Mouse (Mus musculus) mouse embryonic stem cell (cell line): ENCODE measurements around the gene Mmp24.
"Not testable (repeated sequence)": the region's sequence is repeated elsewhere in the genome, so short reads cannot be mapped to it uniquely, and the experiment has no call there.

ENCODE experiments used
- in situ Hi-C, 2 experiments: fragments of 300-500 bp; cut with MboI; formaldehyde crosslinking; loops; 1 replicate in 1 of 2; 3 replicates in 1 of 2; pipeline ENCODE4 v1.14.3; 2019 to 2020; ENCODE audit warnings: low sequenced_read_pairs in 2 of 2, low pct_unique_long_range_greater_than_20kb in 1 of 2, mixed read lengths in 1 of 2; ENCODE audit not compliant: unreplicated experiment in 1 of 2

Gene Mmp24

GRCm38 (mm10) chr2:155774927-155775684 lies at the start of gene Mmp24:
Gene Mmp24, plus strand, starts transcription at chr2:155775342.
- in situ Hi-C loops, result loop anchor here in 1 of 2 experiments (25.0 kb wide), 1 partner anchor 113 kb away; no protein-coding TSS in a partner anchor

GRCm38 (mm10) chr2:155726302-155726701 lies 48.8 kb upstream of the Mmp24 start:
- in situ Hi-C loops, result no loop called here

GRCm38 (mm10) chr2:155727764-155728395 lies 47.3 kb upstream of the Mmp24 start:
- in situ Hi-C loops, result no loop called here

- in situ Hi-C loops, result no loop called here
These were observed 46.4 kb upstream of the Mmp24 start for GRCm38 (mm10) chr2:155728742-155729141.

- in situ Hi-C loops, result no loop called here
These were observed 45.9 kb upstream of the Mmp24 start, which contains the start of gene Edem2 for GRCm38 (mm10) chr2:155729158-155729645. Gene Edem2, minus strand, starts transcription at chr2:155729475.

GRCm38 (mm10) chr2:155735080-155735479 lies 40.1 kb upstream of the Mmp24 start:
- in situ Hi-C loops, result no loop called here

GRCm38 (mm10) chr2:155735766-155736165 lies 39.4 kb upstream of the Mmp24 start, which contains the start of gene Gm17581:
Gene Gm17581, minus strand, starts transcription at chr2:155735866.
- in situ Hi-C loops, result not testable (repeated sequence)

DNA sequence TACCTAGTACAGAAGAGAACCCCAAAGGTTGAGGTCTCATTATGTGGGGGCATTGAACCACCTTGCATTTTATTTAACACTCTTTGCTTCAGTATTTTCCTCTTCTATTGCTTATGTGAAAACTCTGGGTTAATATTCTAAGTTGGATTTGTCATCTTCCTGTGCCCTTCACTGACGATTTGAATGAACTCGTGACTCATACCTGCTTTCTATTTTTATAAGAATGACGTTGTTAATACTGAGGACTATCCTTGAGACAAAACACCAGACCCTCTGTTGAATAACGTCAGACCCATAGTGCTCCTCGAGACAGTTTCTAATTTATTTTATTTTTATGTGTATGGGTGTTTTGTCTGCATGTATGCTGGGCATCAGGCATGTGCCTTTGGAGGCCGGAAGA lies 38.2 kb upstream of the Mmp24 start:
- in situ Hi-C loops, result no loop called here

DNA sequence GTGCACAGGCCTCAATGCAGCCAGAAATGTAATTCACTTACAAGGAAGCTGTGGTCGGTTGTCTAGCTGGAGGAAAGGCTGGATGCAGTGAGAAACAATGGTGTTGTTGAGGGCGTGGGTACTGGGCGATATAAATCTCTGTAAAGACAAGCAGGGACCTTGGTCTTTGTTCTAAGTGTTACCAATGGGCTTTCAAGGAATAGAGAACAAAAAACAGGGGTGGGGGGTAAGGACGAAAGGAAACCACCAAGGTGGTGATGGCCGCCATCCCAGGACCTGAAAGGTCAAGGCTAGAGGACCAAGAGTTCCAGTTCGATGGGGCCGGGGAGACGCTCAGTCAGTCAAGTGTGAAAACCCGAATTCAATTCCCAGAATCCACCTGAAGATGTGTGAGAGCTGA lies 37.3 kb upstream of the Mmp24 start:
- in situ Hi-C loops, result no loop called here

- in situ Hi-C loops, result no loop called here
These were observed 32.9 kb upstream of the Mmp24 start for GRCm38 (mm10) chr2:155742211-155742610.

GRCm38 (mm10) chr2:155742931-155743337 lies 32.2 kb upstream of the Mmp24 start:
- in situ Hi-C loops, result no loop called here

DNA sequence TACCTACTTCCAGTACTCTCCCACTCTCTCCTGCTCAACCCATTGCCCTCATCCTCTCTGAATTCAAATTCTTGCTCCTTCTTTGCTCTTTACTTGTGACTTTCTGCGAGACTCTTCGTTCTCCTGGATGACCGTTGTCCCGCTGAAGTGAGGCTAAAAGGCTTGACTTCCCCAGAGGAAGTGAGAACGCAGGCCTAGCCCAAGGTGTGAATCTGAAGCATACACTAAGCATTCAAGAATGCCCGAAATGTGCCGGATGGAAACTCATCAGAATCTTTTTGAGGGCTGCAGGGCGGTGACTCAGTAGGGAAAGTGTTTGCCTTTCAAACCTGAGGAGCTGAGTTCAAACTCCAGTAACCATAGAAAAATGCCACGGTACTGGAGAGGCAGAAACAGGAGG lies 31.8 kb upstream of the Mmp24 start:
- in situ Hi-C loops, result no loop called here

- in situ Hi-C loops, result no loop called here
These were observed 29.7 kb upstream of the Mmp24 start for GRCm38 (mm10) chr2:155745487-155745886.

DNA sequence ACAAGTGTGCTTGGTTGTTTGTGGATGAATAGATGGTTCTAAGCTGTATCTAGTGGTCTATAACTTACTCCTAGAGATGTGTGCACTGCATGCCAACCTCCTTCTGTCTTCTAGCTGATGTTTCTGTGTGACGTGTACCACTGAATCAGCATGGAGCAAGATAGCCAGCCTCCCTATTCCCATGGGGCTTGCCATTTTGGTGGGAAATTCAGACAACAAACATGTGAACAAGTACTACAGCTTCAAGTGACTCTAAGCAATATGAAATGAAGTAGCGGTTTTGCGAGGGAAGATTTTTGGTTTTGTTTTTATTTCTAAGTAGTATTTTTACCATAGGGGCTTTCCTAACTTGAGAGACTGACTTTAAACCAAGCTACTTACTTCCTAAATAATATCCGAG lies 25.7 kb upstream of the Mmp24 start:
- in situ Hi-C loops, result no loop called here

- in situ Hi-C loops, result loop anchor here (10.0 to 25.0 kb wide), 3 partner anchors 66 to 236 kb away; partner anchors contain the start of genes Acss2 (in 2 of the 2) and Ggt7 (in 2 of the 2)
These were observed 23.9 kb upstream of the Mmp24 start, which contains the start of gene Procr for GRCm38 (mm10) chr2:155751014-155751786. Gene Procr, plus strand, starts transcription at chr2:155751117.

DNA sequence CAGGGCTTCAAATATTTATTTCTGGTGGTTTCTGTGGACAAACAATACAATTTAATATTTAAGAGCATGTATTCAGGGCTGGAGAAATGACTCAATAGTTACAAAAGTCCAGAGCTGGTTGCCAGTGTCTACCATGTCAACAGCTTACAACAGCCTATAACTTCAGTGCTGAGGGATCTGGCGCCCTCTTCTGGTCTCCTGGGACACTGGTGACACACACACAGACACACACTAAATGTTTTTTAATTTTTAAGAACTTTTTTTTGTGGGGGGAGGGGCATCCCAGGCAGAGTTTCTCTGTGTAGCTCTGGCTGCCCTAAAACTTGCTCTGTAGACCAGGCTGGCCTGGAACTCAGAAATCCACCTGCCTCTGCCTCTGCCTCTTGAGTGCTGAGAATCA lies 19.4 kb upstream of the Mmp24 start:
- in situ Hi-C loops, result loop anchor here (5.0 to 25.0 kb wide), 4 partner anchors 71 to 241 kb away; partner anchors contain the start of genes Acss2 (in 2 of the 2) and Ggt7 (in 2 of the 2)

DNA sequence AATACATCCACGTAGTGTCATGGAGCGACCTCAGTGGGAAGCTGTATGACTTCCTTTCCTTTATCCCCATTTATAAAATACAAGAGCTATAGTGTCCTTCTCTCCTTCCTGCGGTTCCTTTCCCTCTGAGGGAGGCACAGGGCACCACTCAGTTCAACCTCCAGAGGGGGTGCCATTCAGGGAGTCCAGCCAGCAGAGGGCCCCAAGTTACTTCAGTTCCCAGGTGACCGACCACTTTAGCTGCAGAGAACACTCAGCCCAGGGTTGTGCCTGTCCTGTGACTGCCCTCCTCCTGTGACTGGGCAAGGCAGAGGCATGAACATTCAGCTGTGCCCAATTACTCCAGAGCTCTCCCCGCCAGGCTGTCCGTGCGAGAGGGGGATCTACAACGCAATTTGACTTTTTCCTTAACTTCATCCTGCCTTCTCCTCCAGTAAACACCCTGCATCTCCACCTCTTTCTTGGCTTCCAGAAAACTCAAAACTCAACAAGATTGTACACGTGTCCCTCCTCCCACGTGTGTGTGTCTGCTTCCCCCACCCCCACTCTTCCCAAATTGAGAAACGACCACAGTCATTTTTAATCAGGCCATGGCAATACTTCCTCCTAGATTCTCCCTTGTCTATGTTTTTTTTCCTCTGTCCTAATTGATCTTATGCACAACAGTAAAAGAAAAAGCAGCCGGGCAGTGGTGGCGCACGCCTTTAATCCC lies 18.1 kb upstream of the Mmp24 start:
- in situ Hi-C loops, result loop anchor here (5.0 to 25.0 kb wide), 4 partner anchors 72 to 242 kb away; partner anchors contain the start of genes Acss2 (in 2 of the 2) and Ggt7 (in 2 of the 2)
